Mouse (Mus musculus): ENCODE data around the gene Arid2. TPM values are rescaled to one million over a fixed set of nuclear protein-coding genes. Genes with fewer than 3 reads are reported as not detected.

Gene Arid2
- polyA plus RNA-seq, 1 experiment from 2014 or later: 11.6 TPM

- Histone ChIP-seq H3K27me3 (no peaks in the 10 kb centered on the region), H3K27ac (peak overlapping the region; percentile 58), H3K36me3 (peaks cover 38% of the 10 kb centered on the region), H3K9me3 (replicated peaks) (no peaks in the 10 kb centered on the region), H3K4me1 (replicated peaks) (peaks cover 11% of the 10 kb centered on the region; the same call in 1 of the 2 replicates), H3K4me3 (no peak overlapping the region), H3K9ac (no peak overlapping the region), H3K4me2 (no peak overlapping the region)
- 63% methylated on average over 1 of the region's 1 CpGs for WGBS
- 0 out of 2 replicates have a peak, but pooled peaks have one; percentile 22 for ATAC-seq (replicated peaks; ENCODE audit: insufficient number of reproducible peaks, insufficient read depth, low FRiP score, low read depth)
Observed at GRCm38 (mm10) chr15:96388565-96388964, 101.2 kb downstream of the Arid2 start.

- H3K36me3 ChIP-seq: peaks cover 60% of the 10 kb centered on the region
- no peak overlapping the region for H3K9ac ChIP-seq
- 95% methylated on average over 3 of the region's 3 CpGs for WGBS
- H3K27ac ChIP-seq: no peak overlapping the region
- H3K9me3 ChIP-seq (replicated peaks): no peaks in the 10 kb centered on the region
- H3K27me3 ChIP-seq: no peaks in the 10 kb centered on the region
- H3K4me2 ChIP-seq: no peak overlapping the region
- peaks cover 11% of the 10 kb centered on the region; the same call in 1 of the 2 replicates for H3K4me1 ChIP-seq (replicated peaks)
- H3K4me3 ChIP-seq: no peak overlapping the region
- ATAC-seq (replicated peaks; ENCODE audit: insufficient number of reproducible peaks, insufficient read depth, low FRiP score, low read depth): no peak
Observed at GRCm38 (mm10) chr15:96392878-96393277, 105.6 kb downstream of the Arid2 start.

DNA sequence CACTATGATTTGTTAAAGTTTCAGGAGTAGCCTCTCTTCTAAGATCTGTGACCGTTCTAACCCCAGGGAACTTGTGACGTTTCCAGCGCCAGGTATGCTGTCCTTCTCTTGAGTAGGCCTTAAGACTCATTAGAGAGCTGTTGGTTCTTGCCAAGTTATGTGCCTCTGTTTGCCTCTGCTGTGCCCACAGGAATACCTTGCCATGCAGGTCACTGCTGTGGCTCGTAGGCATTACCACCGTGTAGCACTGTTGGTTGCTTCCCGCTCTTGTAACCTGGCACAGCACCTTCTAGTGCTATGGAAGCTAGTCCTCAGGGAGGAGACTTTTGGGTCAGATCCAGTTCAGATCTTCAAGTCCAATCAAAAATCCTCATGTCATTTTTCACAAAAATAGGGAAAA, 107.8 kb downstream of the Arid2 start:
- H3K36me3 ChIP-seq: peaks cover 66% of the 10 kb centered on the region
- no peak overlapping the region for H3K9ac ChIP-seq
- no peak overlapping the region for H3K4me3 ChIP-seq
- H3K27me3 ChIP-seq: no peaks in the 10 kb centered on the region
- 95% methylated on average over 6 of the region's 6 CpGs for WGBS
- no peak for ATAC-seq (replicated peaks; ENCODE audit: insufficient number of reproducible peaks, insufficient read depth, low FRiP score, low read depth)
- H3K9me3 ChIP-seq (replicated peaks): no peaks in the 10 kb centered on the region
- no peak overlapping the region for H3K27ac ChIP-seq
- no peak overlapping the region for H3K4me2 ChIP-seq
- no peaks in the 10 kb centered on the region for H3K4me1 ChIP-seq (replicated peaks)

GRCm38 (mm10) chr15:96396641-96397344, 109.5 kb downstream of the Arid2 start:
- WGBS: 86% methylated on average over 8 of the region's 8 CpGs
- peaks cover 59% of the 10 kb centered on the region for H3K36me3 ChIP-seq
- ATAC-seq (replicated peaks; ENCODE audit: insufficient number of reproducible peaks, insufficient read depth, low FRiP score, low read depth): no peak
- no peak overlapping the region for H3K27ac ChIP-seq
- H3K4me1 ChIP-seq (replicated peaks): no peaks in the 10 kb centered on the region
- no peaks in the 10 kb centered on the region for H3K27me3 ChIP-seq
- no peak overlapping the region for H3K4me3 ChIP-seq
- H3K9ac ChIP-seq: no peak overlapping the region
- no peak overlapping the region for H3K4me2 ChIP-seq
- H3K9me3 ChIP-seq (replicated peaks): no peaks in the 10 kb centered on the region

- ATAC-seq (replicated peaks; ENCODE audit: insufficient number of reproducible peaks, insufficient read depth, low FRiP score, low read depth): no peak
- no peaks in the 10 kb centered on the region for H3K9me3 ChIP-seq (replicated peaks)
Observed at GRCm38 (mm10) chr15:96398333-96398732, 111.0 kb downstream of the Arid2 start.

GRCm38 (mm10) chr15:96405548-96405947, 118.2 kb downstream of the Arid2 start:
- no peak overlapping the region for H3K9ac ChIP-seq
- no peak for ATAC-seq (replicated peaks; ENCODE audit: insufficient number of reproducible peaks, insufficient read depth, low FRiP score, low read depth)
- H3K4me3 ChIP-seq: no peak overlapping the region
- WGBS: 85% methylated on average over 5 of the region's 5 CpGs
- no peaks in the 10 kb centered on the region for H3K27me3 ChIP-seq
- H3K4me1 ChIP-seq (replicated peaks): no peaks in the 10 kb centered on the region
- H3K36me3 ChIP-seq: peaks cover 36% of the 10 kb centered on the region
- H3K4me2 ChIP-seq: no peak overlapping the region
- no peaks in the 10 kb centered on the region for H3K9me3 ChIP-seq (replicated peaks)
- H3K27ac ChIP-seq: no peak overlapping the region

More at GRCm38 (mm10) chr15:96398333-96398732, 111.0 kb downstream of the Arid2 start:
- Histone ChIP-seq H3K9ac (no peak overlapping the region), H3K4me3 (no peak overlapping the region), H3K4me1 (replicated peaks) (no peaks in the 10 kb centered on the region), H3K4me2 (no peak overlapping the region), H3K36me3 (peaks cover 58% of the 10 kb centered on the region), H3K27ac (no peak overlapping the region), H3K27me3 (no peaks in the 10 kb centered on the region)
- 90% methylated on average over 10 of the region's 10 CpGs for WGBS

DNA sequence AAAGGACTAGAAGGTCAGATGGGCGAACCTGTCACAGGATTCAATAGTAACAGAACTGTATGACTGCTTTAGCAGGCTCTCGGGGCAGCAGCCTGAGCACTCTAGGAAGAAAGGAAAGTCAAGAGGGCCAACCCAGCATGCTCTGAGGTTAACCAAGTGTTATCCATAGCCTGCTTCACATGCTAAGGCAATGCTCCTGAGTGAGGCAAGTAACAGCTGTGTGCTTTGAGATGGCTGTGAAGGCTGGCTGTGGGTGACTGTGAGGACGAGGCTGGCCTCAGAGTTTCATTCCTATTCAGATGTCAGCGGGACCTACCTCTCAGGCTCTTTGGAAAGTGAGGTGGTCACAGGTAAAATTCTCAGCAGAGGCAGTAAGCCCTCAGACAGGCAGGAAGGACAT, 118.9 kb downstream of the Arid2 start:
- Histone ChIP-seq H3K4me2 (no peak overlapping the region), H3K27me3 (no peaks in the 10 kb centered on the region), H3K4me1 (replicated peaks) (no peaks in the 10 kb centered on the region), H3K27ac (no peak overlapping the region), H3K9me3 (replicated peaks) (no peaks in the 10 kb centered on the region), H3K4me3 (no peak overlapping the region), H3K36me3 (peaks cover 38% of the 10 kb centered on the region), H3K9ac (no peak overlapping the region)
- ATAC-seq (replicated peaks; ENCODE audit: insufficient number of reproducible peaks, insufficient read depth, low FRiP score, low read depth): no peak
- 77% methylated on average over 4 of the region's 4 CpGs for WGBS

- no peak overlapping the region for H3K9ac ChIP-seq
- H3K36me3 ChIP-seq: peaks cover 38% of the 10 kb centered on the region
- ATAC-seq (replicated peaks; ENCODE audit: insufficient number of reproducible peaks, insufficient read depth, low FRiP score, low read depth): no peak
- no peaks in the 10 kb centered on the region for H3K4me1 ChIP-seq (replicated peaks)
- H3K9me3 ChIP-seq (replicated peaks): no peaks in the 10 kb centered on the region
- no peak overlapping the region for H3K27ac ChIP-seq
- no peak overlapping the region for H3K4me3 ChIP-seq
- WGBS: 86% methylated on average over 2 of the region's 2 CpGs
- H3K27me3 ChIP-seq: no peaks in the 10 kb centered on the region
- H3K4me2 ChIP-seq: no peak overlapping the region
Observed at GRCm38 (mm10) chr15:96407151-96407550, 119.8 kb downstream of the Arid2 start.

- Histone ChIP-seq H3K36me3 (peaks cover 47% of the 10 kb centered on the region), H3K4me2 (no peak overlapping the region)
- ATAC-seq (replicated peaks; ENCODE audit: insufficient number of reproducible peaks, insufficient read depth, low FRiP score, low read depth): no peak
Observed at GRCm38 (mm10) chr15:96408717-96409121, 121.4 kb downstream of the Arid2 start.

DNA sequence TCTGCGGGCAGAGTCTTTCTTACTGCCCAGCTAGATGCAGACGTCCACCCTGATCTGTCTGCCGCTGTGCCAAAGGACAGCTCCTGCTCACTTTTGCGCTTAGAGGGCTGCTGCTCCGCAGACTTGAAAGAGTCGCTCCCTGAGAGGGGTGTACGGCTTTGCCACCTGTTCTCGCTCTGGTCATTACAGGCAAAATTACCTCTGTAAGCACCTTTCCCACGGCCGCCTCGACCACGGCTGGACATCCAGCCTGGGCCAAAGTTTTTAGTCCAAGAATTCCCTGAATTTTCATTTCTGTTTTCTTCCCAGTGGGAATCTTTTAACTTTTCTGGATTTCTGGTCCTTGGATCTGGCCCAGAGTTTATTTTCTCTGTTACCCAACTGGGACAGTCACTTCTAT, 130.8 kb downstream of the Arid2 start:
- WGBS: 92% methylated on average over 12 of the region's 12 CpGs
- no peak for ATAC-seq (replicated peaks; ENCODE audit: insufficient number of reproducible peaks, insufficient read depth, low FRiP score, low read depth)
- H3K9ac ChIP-seq: no peak overlapping the region

More at GRCm38 (mm10) chr15:96408717-96409121, 121.4 kb downstream of the Arid2 start:
- WGBS: 80% methylated on average over 6 of the region's 6 CpGs
- H3K9me3 ChIP-seq (replicated peaks): no peaks in the 10 kb centered on the region
- H3K27ac ChIP-seq: no peak overlapping the region
- no peak overlapping the region for H3K9ac ChIP-seq
- no peaks in the 10 kb centered on the region for H3K4me1 ChIP-seq (replicated peaks)
- no peaks in the 10 kb centered on the region for H3K27me3 ChIP-seq
- no peak overlapping the region for H3K4me3 ChIP-seq

GRCm38 (mm10) chr15:96419920-96420319, 132.6 kb downstream of the Arid2 start:
- Histone ChIP-seq H3K4me2 (no peak overlapping the region), H3K36me3 (peaks cover 79% of the 10 kb centered on the region), H3K27ac (no peak overlapping the region), H3K27me3 (no peaks in the 10 kb centered on the region), H3K4me3 (no peak overlapping the region), H3K9ac (no peak overlapping the region), H3K4me1 (replicated peaks) (no peaks in the 10 kb centered on the region), H3K9me3 (replicated peaks) (no peaks in the 10 kb centered on the region)
- ATAC-seq (replicated peaks; ENCODE audit: insufficient number of reproducible peaks, insufficient read depth, low FRiP score, low read depth): no peak
- WGBS: 93% methylated on average over 8 of the region's 8 CpGs

More for the DNA sequence above, 130.8 kb downstream of the Arid2 start:
- Histone ChIP-seq H3K4me3 (no peak overlapping the region), H3K4me1 (replicated peaks) (no peaks in the 10 kb centered on the region), H3K27ac (no peak overlapping the region), H3K36me3 (peaks cover 87% of the 10 kb centered on the region), H3K27me3 (no peaks in the 10 kb centered on the region), H3K4me2 (no peak overlapping the region), H3K9me3 (replicated peaks) (no peaks in the 10 kb centered on the region)

- WGBS: 95% methylated on average over 1 of the region's 1 CpGs
- no peaks in the 10 kb centered on the region for H3K27me3 ChIP-seq
- no peak overlapping the region for H3K4me3 ChIP-seq
- peaks cover 53% of the 10 kb centered on the region for H3K36me3 ChIP-seq
- no peak overlapping the region for H3K27ac ChIP-seq
- no peaks in the 10 kb centered on the region for H3K4me1 ChIP-seq (replicated peaks)
- H3K4me2 ChIP-seq: no peak overlapping the region
- ATAC-seq (replicated peaks; ENCODE audit: insufficient number of reproducible peaks, insufficient read depth, low FRiP score, low read depth): no peak
- H3K9me3 ChIP-seq (replicated peaks): no peaks in the 10 kb centered on the region
- no peak overlapping the region for H3K9ac ChIP-seq
Observed at GRCm38 (mm10) chr15:96434202-96434601, 146.9 kb downstream of the Arid2 start.
